ENCODE assay signal across 9 mouse cellular contexts in the genomic region with DNA sequence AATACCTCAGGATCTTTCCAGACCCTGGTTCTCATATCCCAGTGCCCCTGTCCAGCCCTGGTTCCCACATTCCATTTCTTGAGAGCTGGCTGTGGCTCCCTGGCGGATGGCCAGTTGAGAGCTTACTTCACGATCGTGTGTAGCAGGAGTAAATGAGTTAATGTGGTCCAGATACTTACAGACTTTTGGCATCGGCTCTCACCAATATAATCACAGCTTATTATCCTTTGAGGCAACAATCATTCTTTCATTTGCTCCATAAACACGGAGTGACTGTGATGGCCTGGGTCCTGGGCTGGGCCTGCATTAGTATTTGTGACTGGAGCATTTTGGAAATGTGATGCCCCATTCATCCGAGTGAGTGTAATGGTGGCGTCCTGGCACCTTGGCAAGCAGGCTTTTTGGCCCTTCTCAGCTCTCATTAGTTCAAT.
DNase-seq lines count a peak whose midpoint lies in the region; ATAC-seq and TF ChIP-seq lines count a peak whose summit lies in the region.
"Had no signal": no experiment of that assay in that cellular context is flagged by ENCODE, and none has a peak within 500 bp of the region (broad histone marks: within the 10 kb centered on the region; RNA-seq: fewer than 3 reads in every experiment).

No protein-coding gene starts in this region.

- ATAC-seq in forebrain, embryonic 13.5 days: peak; percentile 50
- no peak for ATAC-seq in erythroid progenitor cell, adult 5-6 weeks (replicated peaks; ENCODE audit: low FRiP score, poor library complexity, severe bottlenecking)

- H3K9me3 ChIP-seq in forebrain, embryonic 13.5 days (replicated peaks): no peaks in the 10 kb centered on the region
- no peaks in the 10 kb centered on the region for H3K9me3 ChIP-seq in forebrain, embryonic 10.5 days
- H3K9me3 ChIP-seq in ES-Bruce4 (replicated peaks; ENCODE audit: control insufficient read depth, insufficient read depth, low read length, poor library complexity, severe bottlenecking): no peaks in the 10 kb centered on the region
- H3K9me3 ChIP-seq: liver, embryonic 13.5 days had no signal

- no peak for DNase-seq in forebrain, embryonic 10.5 days (ENCODE audit: extremely low spot score, low spot score)
- peak; percentile 21 for DNase-seq in layer of hippocampus, adult 11-12 months (ENCODE audit: low spot score)
- DNase-seq in layer of hippocampus, adult 9-10 months (ENCODE audit: low spot score): no peak
- DNase-seq in gastrocnemius, postnatal 25 days: peak; percentile 9
- no peak for DNase-seq in liver
- DNase-seq: liver, embryonic 13.5 days had no signal

- WGBS in forebrain, embryonic 13.5 days: 37% methylated on average over 7 of the region's 7 CpGs
- WGBS in forebrain, embryonic 10.5 days: 81% methylated on average over 7 of the region's 7 CpGs

- H3K27ac ChIP-seq in forebrain, embryonic 13.5 days: peak overlapping the region; percentile 25; the same call in 1 of the 2 replicates
- no peak overlapping the region for H3K27ac ChIP-seq in forebrain, embryonic 10.5 days
- H3K27ac ChIP-seq in ES-Bruce4 (ENCODE audit: insufficient read depth, low read length): peak overlapping the region; percentile 18
- H3K27ac ChIP-seq: liver, embryonic 13.5 days had no signal

- TF ChIP-seq EP300 in ES-Bruce4 (IDR thresholded peaks at IDR 0.05; ENCODE audit: insufficient read depth, low read depth, low read length): no peak

- H3K9ac ChIP-seq in forebrain, embryonic 13.5 days: no peak overlapping the region
- no peak overlapping the region for H3K9ac ChIP-seq in ES-Bruce4 (ENCODE audit: low read depth, poor library complexity, severe bottlenecking)
- H3K9ac ChIP-seq: liver, embryonic 13.5 days had no signal

- H3K4me1 ChIP-seq in forebrain, embryonic 13.5 days: peaks cover 46% of the 10 kb centered on the region
- H3K4me1 ChIP-seq in forebrain, embryonic 10.5 days: peaks cover 34% of the 10 kb centered on the region
- peaks cover 7% of the 10 kb centered on the region for H3K4me1 ChIP-seq in ES-Bruce4 (ENCODE audit: control insufficient read depth, insufficient read depth, low read length)

- no peak for TF ChIP-seq POLR2A in ES-Bruce4 (IDR thresholded peaks at IDR 0.05; ENCODE audit: insufficient read depth, low read length)

- no peak overlapping the region for H3K4me3 ChIP-seq in forebrain, embryonic 13.5 days
- H3K4me3 ChIP-seq in forebrain, embryonic 10.5 days: no peak overlapping the region
- H3K4me3 ChIP-seq in ES-Bruce4 (ENCODE audit: low read depth, low read length): no peak overlapping the region
- H3K4me3 ChIP-seq: liver, embryonic 13.5 days had no signal

- no peak for TF ChIP-seq CTCF in ES-Bruce4 (IDR thresholded peaks at IDR 0.05; ENCODE audit: low read depth, low read length)

- H3K27me3 ChIP-seq in forebrain, embryonic 13.5 days: no peaks in the 10 kb centered on the region
- H3K27me3 ChIP-seq in forebrain, embryonic 10.5 days (ENCODE audit: poor library complexity, severe bottlenecking): no peaks in the 10 kb centered on the region
- no peaks in the 10 kb centered on the region for H3K27me3 ChIP-seq in ES-Bruce4 (ENCODE audit: control insufficient read depth, insufficient read depth, low read length, poor library complexity, severe bottlenecking)
- H3K27me3 ChIP-seq: liver, embryonic 13.5 days had no signal

- H3K4me2 ChIP-seq in forebrain, embryonic 13.5 days: no peak overlapping the region
- H3K4me2 ChIP-seq: liver, embryonic 13.5 days had no signal

- H3K36me3 ChIP-seq in forebrain, embryonic 13.5 days (ENCODE audit: poor library complexity, severe bottlenecking): no peaks in the 10 kb centered on the region
- H3K36me3 ChIP-seq in forebrain, embryonic 10.5 days (replicated peaks): no peaks in the 10 kb centered on the region
- no peaks in the 10 kb centered on the region for H3K36me3 ChIP-seq in ES-Bruce4 (ENCODE audit: control insufficient read depth, insufficient read depth, low read length, poor library complexity, severe bottlenecking)
- H3K36me3 ChIP-seq: liver, embryonic 13.5 days had no signal

Comparison
In these comparisons a context has a peak if more than half of its experiments do, and no peak if none do; other contexts are left out.
1. DNase-seq: peak in layer of hippocampus, adult 11-12 months (single experiment) and gastrocnemius, postnatal 25 days (single experiment); none in forebrain, embryonic 10.5 days (single experiment), layer of hippocampus, adult 9-10 months (single experiment) and liver (single experiment).